Mouse (Mus musculus) adrenal gland, adult (tissue): ENCODE measurements at regions not wholly inside any gene's neighbourhood (a gene's known extent, or its start where the extent isn't known, plus 50 kb on each side); places are given as distances from the start of the nearest gene placed in this dataset.

Experiments
- DNase-seq, 2 experiments: peaks; one replicate each; pipeline ENCODE4 v3.0.0; 2022 to 2023; ENCODE audit warnings: low spot score in 1 of 2; ENCODE audit not compliant: inconsistent age in 2 of 2

GRCm38 (mm10) chr11:25538641-25539258 is 671.8 kb downstream of the 5730522E02Rik start:
- no peak for DNase-seq

- no peak for DNase-seq
Observed at GRCm38 (mm10) chr11:25536069-25536468, 674.5 kb downstream of the 5730522E02Rik start.

GRCm38 (mm10) chr11:25533081-25533480 is 677.5 kb downstream of the 5730522E02Rik start:
- no peak for DNase-seq

GRCm38 (mm10) chr11:25531668-25532398 is 678.7 kb downstream of the 5730522E02Rik start:
- no peak for DNase-seq

GRCm38 (mm10) chr11:25528056-25528455 is 682.5 kb downstream of the 5730522E02Rik start:
- no peak for DNase-seq

GRCm38 (mm10) chr11:25518903-25519302 is 691.7 kb downstream of the 5730522E02Rik start:
- DNase-seq, result no peak

- DNase-seq, result no peak
Observed at GRCm38 (mm10) chr11:25518131-25518530, 692.4 kb downstream of the 5730522E02Rik start.

- no peak for DNase-seq
Observed at GRCm38 (mm10) chr11:25505500-25505899, 705.1 kb downstream of the 5730522E02Rik start.

GRCm38 (mm10) chr11:25473682-25474365 is 736.7 kb downstream of the 5730522E02Rik start:
- DNase-seq, result no peak

GRCm38 (mm10) chr11:25469819-25470218 is 740.7 kb downstream of the 5730522E02Rik start:
- no peak for DNase-seq

GRCm38 (mm10) chr11:25437206-25437605 is 773.4 kb downstream of the 5730522E02Rik start:
- DNase-seq, result no peak

GRCm38 (mm10) chr11:25435645-25436044 is 774.9 kb downstream of the 5730522E02Rik start:
- no peak for DNase-seq

- no peak for DNase-seq
Observed at GRCm38 (mm10) chr11:25423186-25423585, 787.4 kb downstream of the 5730522E02Rik start.

- no peak for DNase-seq
Observed at GRCm38 (mm10) chr11:25421486-25421885, 789.1 kb downstream of the 5730522E02Rik start.

GRCm38 (mm10) chr11:25410403-25411090 is 800.0 kb downstream of the 5730522E02Rik start:
- DNase-seq, result no peak

GRCm38 (mm10) chr11:25391649-25392048 is 818.9 kb downstream of the 5730522E02Rik start:
- DNase-seq, result no peak

- DNase-seq, result no peak
Observed at GRCm38 (mm10) chr11:25367111-25367510, 843.5 kb downstream of the 5730522E02Rik start.

GRCm38 (mm10) chr11:25365433-25365832 is 845.1 kb downstream of the 5730522E02Rik start:
- peak in 1 of 2 experiments; percentile 20 for DNase-seq

- no peak for DNase-seq
Observed at GRCm38 (mm10) chr11:25359723-25360122, 850.8 kb downstream of the 5730522E02Rik start.

GRCm38 (mm10) chr11:25357717-25358411 is 852.7 kb downstream of the 5730522E02Rik start:
- DNase-seq, result no peak
